Mouse (Mus musculus) intestine, embryonic 14.5 days (tissue): ENCODE data around the gene Rdh11. TPM values are rescaled to one million over a fixed set of nuclear protein-coding genes. Genes with fewer than 3 reads are reported as not detected.

ENCODE experiments used
- ATAC-seq: fragments of 200-750 bp; cut with Nextera tagmentation; replicated peaks from 2 replicates; pipeline ENCODE4 v1.8.0; 2017; ENCODE audit warnings: low read depth, moderate number of reproducible peaks, moderate TSS enrichment, moderate library complexity; ENCODE audit not compliant: low FRiP score, low TSS enrichment
- DNase-seq: peaks from one replicate; pipeline ENCODE4 v3.0.0-alpha.2; 2018; ENCODE audit warnings: low spot score
- H3K27ac ChIP-seq: fragments of 300-500 bp; sonication (generic); 2 replicates; pipeline ENCODE4 v1.5.1; 2014; ENCODE audit warnings: low read depth, mild to moderate bottlenecking, control low read depth
- H3K27me3 ChIP-seq: fragments of 300-500 bp; sonication (generic); replicated peaks from 2 replicates; pipeline ENCODE4 v1.6.1; 2014; ENCODE audit warnings: low read length, control low read depth; ENCODE audit not compliant: control insufficient read depth, insufficient read depth
- H3K36me3 ChIP-seq: fragments of 300-500 bp; sonication (generic); 2 replicates; pipeline ENCODE4 v1.6.1; 2014; ENCODE audit warnings: low read length, control low read depth; ENCODE audit not compliant: control insufficient read depth, insufficient read depth
- H3K4me1 ChIP-seq: fragments of 300-500 bp; sonication (generic); replicated peaks from 2 replicates; pipeline ENCODE4 v1.6.1; 2014; ENCODE audit warnings: low read length, control low read depth, mixed read lengths; ENCODE audit not compliant: control insufficient read depth, insufficient read depth
- H3K4me2 ChIP-seq: fragments of 300-500 bp; sonication (generic); 2 replicates; pipeline ENCODE4 v1.6.1; 2014; ENCODE audit warnings: low read length
- H3K4me3 ChIP-seq: fragments of 300-500 bp; sonication (generic); 2 replicates; pipeline ENCODE4 v1.5.1; 2014; ENCODE audit warnings: low read depth, low read length, control low read depth, mixed read lengths
- H3K9ac ChIP-seq: fragments of 300-500 bp; sonication (generic); 2 replicates; pipeline ENCODE4 v1.6.1; 2014; ENCODE audit warnings: mild to moderate bottlenecking, low read length
- H3K9me3 ChIP-seq: fragments of 300-500 bp; sonication (generic); 2 replicates; pipeline ENCODE4 v1.6.1; 2016; ENCODE audit warnings: low read length, control low read depth; ENCODE audit not compliant: control insufficient read depth
- WGBS: fragments of 180-500 bp; shearing (Covaris S2); extraction: QIAGEN DNeasy Blood & Tissue Kit; methylation state at CpG from one replicate; pipeline ENCODE4 v1.1.7; 2014; 5-methylcytosine and 5-hydroxymethylcytosine counted together
- polyA plus RNA-seq: library from polyadenylated mRNA; unstranded; fragments of >200 nt; fragmentation: Nextera tagmentation; extraction: Ambion mirVana; gene quantifications from 2 replicates; pipeline ENCODE4 v1.2.1, GENCODE M21; 2014

Rdh11 gene
- polyA plus RNA-seq, 1 experiment from 2014 or later = 39.6 TPM

GRCm38 (mm10) chr12:79169173-79169572 lies 22.9 kb downstream of the Rdh11 start:
- no peak for ATAC-seq

GRCm38 (mm10) chr12:79162876-79163275 lies 29.2 kb downstream of the Rdh11 start:
- no peaks in the 10 kb centered on the region for H3K9me3 ChIP-seq
- H3K27me3 ChIP-seq = no peaks in the 10 kb centered on the region
- no peak overlapping the region for H3K27ac ChIP-seq
- no peak overlapping the region for H3K4me2 ChIP-seq
- ATAC-seq (no peak), DNase-seq (no peak)
- no peaks in the 10 kb centered on the region for H3K4me1 ChIP-seq
- 86% methylated on average over 3 of the region's 3 CpGs for WGBS
- peaks cover 75% of the 10 kb centered on the region for H3K36me3 ChIP-seq
- H3K4me3 ChIP-seq = no peak overlapping the region
- no peak overlapping the region for H3K9ac ChIP-seq

More at GRCm38 (mm10) chr12:79169173-79169572, 22.9 kb downstream of the Rdh11 start:
- Histone ChIP-seq H3K9ac (no peak overlapping the region), H3K4me3 (no peak overlapping the region), H3K4me1 (peaks cover 6% of the 10 kb centered on the region), H3K27me3 (no peaks in the 10 kb centered on the region), H3K27ac (no peak overlapping the region), H3K9me3 (no peaks in the 10 kb centered on the region), H3K4me2 (no peak overlapping the region), H3K36me3 (peaks cover 17% of the 10 kb centered on the region)
- DNase-seq = no peak

- Histone ChIP-seq H3K36me3 (peaks cover 13% of the 10 kb centered on the region), H3K4me1 (no peaks in the 10 kb centered on the region), H3K4me2 (no peak overlapping the region), H3K9ac (no peak overlapping the region), H3K27ac (no peak overlapping the region), H3K27me3 (no peaks in the 10 kb centered on the region), H3K4me3 (no peak overlapping the region), H3K9me3 (no peaks in the 10 kb centered on the region)
- 93% methylated on average over 6 of the region's 6 CpGs for WGBS
- ATAC-seq (no peak), DNase-seq (no peak)
Measured at GRCm38 (mm10) chr12:79149653-79150052, 42.4 kb downstream of the Rdh11 start.

GRCm38 (mm10) chr12:79141384-79141783 lies 50.7 kb downstream of the Rdh11 start:
- DNase-seq (no peak), ATAC-seq (no peak)
- H3K9ac ChIP-seq = no peak overlapping the region
- no peaks in the 10 kb centered on the region for H3K36me3 ChIP-seq
- H3K27ac ChIP-seq = no peak overlapping the region
- no peak overlapping the region for H3K4me3 ChIP-seq
- no peaks in the 10 kb centered on the region for H3K27me3 ChIP-seq
- no peaks in the 10 kb centered on the region for H3K9me3 ChIP-seq
- H3K4me1 ChIP-seq = no peaks in the 10 kb centered on the region
- no peak overlapping the region for H3K4me2 ChIP-seq

- WGBS = 86% methylated on average over 2 of the region's 2 CpGs
- H3K4me2 ChIP-seq = no peak overlapping the region
- no peaks in the 10 kb centered on the region for H3K36me3 ChIP-seq
- no peak overlapping the region for H3K9ac ChIP-seq
- no peak for ATAC-seq
- no peaks in the 10 kb centered on the region for H3K4me1 ChIP-seq
- DNase-seq = no peak
- H3K4me3 ChIP-seq = no peak overlapping the region
- no peaks in the 10 kb centered on the region for H3K9me3 ChIP-seq
- no peak overlapping the region for H3K27ac ChIP-seq
- no peaks in the 10 kb centered on the region for H3K27me3 ChIP-seq
Measured at GRCm38 (mm10) chr12:79140811-79141210, 51.3 kb downstream of the Rdh11 start.

- ATAC-seq (no peak), DNase-seq (no peak)
- Histone ChIP-seq H3K36me3 (no peaks in the 10 kb centered on the region), H3K4me2 (no peak overlapping the region), H3K9me3 (no peaks in the 10 kb centered on the region), H3K27me3 (no peaks in the 10 kb centered on the region), H3K4me1 (no peaks in the 10 kb centered on the region), H3K4me3 (no peak overlapping the region), H3K9ac (no peak overlapping the region), H3K27ac (no peak overlapping the region)
- WGBS = 33% methylated on average over 1 of the region's 1 CpGs
Measured at GRCm38 (mm10) chr12:79139417-79139816, 52.7 kb downstream of the Rdh11 start.

GRCm38 (mm10) chr12:79138999-79139398 lies 53.1 kb downstream of the Rdh11 start:
- Histone ChIP-seq H3K36me3 (no peaks in the 10 kb centered on the region), H3K27ac (no peak overlapping the region)
- no peak for ATAC-seq

GRCm38 (mm10) chr12:79136949-79137348 lies 55.1 kb downstream of the Rdh11 start:
- ATAC-seq = no peak
- H3K9me3 ChIP-seq = no peaks in the 10 kb centered on the region
- no peak overlapping the region for H3K27ac ChIP-seq
- H3K9ac ChIP-seq = no peak overlapping the region
- no peaks in the 10 kb centered on the region for H3K4me1 ChIP-seq
- no peaks in the 10 kb centered on the region for H3K36me3 ChIP-seq
- DNase-seq = no peak
- 74% methylated on average over 7 of the region's 7 CpGs for WGBS
- no peak overlapping the region for H3K4me3 ChIP-seq
- peaks cover 12% of the 10 kb centered on the region for H3K27me3 ChIP-seq
- H3K4me2 ChIP-seq = no peak overlapping the region

More at GRCm38 (mm10) chr12:79138999-79139398, 53.1 kb downstream of the Rdh11 start:
- Histone ChIP-seq H3K4me2 (no peak overlapping the region), H3K4me3 (no peak overlapping the region), H3K27me3 (no peaks in the 10 kb centered on the region), H3K9ac (no peak overlapping the region), H3K9me3 (no peaks in the 10 kb centered on the region), H3K4me1 (no peaks in the 10 kb centered on the region)
- no peak for DNase-seq

GRCm38 (mm10) chr12:79135105-79135504 lies 57.0 kb downstream of the Rdh11 start:
- DNase-seq = no peak
- ATAC-seq = no peak
- no peak overlapping the region for H3K9ac ChIP-seq
- H3K4me2 ChIP-seq = no peak overlapping the region
- H3K4me1 ChIP-seq = peaks cover 12% of the 10 kb centered on the region
- no peak overlapping the region for H3K4me3 ChIP-seq
- H3K27ac ChIP-seq = no peak overlapping the region
- H3K9me3 ChIP-seq = no peaks in the 10 kb centered on the region
- peaks cover 31% of the 10 kb centered on the region for H3K27me3 ChIP-seq
- H3K36me3 ChIP-seq = no peaks in the 10 kb centered on the region
- WGBS = 48% methylated on average over 4 of the region's 4 CpGs
